ENCODE assay signal across 8 mouse cellular contexts in genomic region chr1:87264134-87265006, GRCm38 (mm10). TPM values are rescaled to one million over a fixed set of nuclear protein-coding genes. Genes with fewer than 3 reads are reported as not detected.
DNase-seq lines count a peak whose midpoint lies in the region; ATAC-seq and TF ChIP-seq lines count a peak whose summit lies in the region.

Gene Efhd1, plus strand, starts transcription at chr1:87264363.

- H3K27ac ChIP-seq in CH12.LX (ENCODE audit: insufficient read depth, low read depth): no peak within 1 kb of the TSS
- H3K27ac ChIP-seq in heart, embryonic 14.5 days (replicated peaks in 1 of 2; ENCODE audit: control insufficient read depth in 1 of 2, insufficient read depth in 1 of 2, low read depth in 2 of 2, low read length in 2 of 2): no peak within 1 kb of the TSS
- H3K27ac ChIP-seq in kidney, embryonic 16.5 days (ENCODE audit: low read length): no peak within 1 kb of the TSS
- no peak within 1 kb of the TSS for H3K27ac ChIP-seq in lung, embryonic 16.5 days (ENCODE audit: low read length)
- no peak within 1 kb of the TSS for H3K27ac ChIP-seq in stomach, embryonic 15.5 days

- no peak for TF ChIP-seq POLR2A in CH12.LX (IDR thresholded peaks at IDR 0.05; ENCODE audit: low read depth, low read length)

- peaks cover 8% of the 10 kb centered on the region for H3K27me3 ChIP-seq in CH12.LX (replicated peaks)
- peaks cover 61% of the 10 kb centered on the region for H3K27me3 ChIP-seq in heart, embryonic 14.5 days (ENCODE audit: control insufficient read depth, insufficient read depth, low read length)
- H3K27me3 ChIP-seq in kidney, embryonic 16.5 days (ENCODE audit: insufficient read depth, low read length): peaks cover 65% of the 10 kb centered on the region
- H3K27me3 ChIP-seq in lung, embryonic 16.5 days (ENCODE audit: control insufficient read depth, insufficient read depth, low read depth, low read length): peaks cover 68% of the 10 kb centered on the region
- peaks cover 64% of the 10 kb centered on the region for H3K27me3 ChIP-seq in stomach, embryonic 15.5 days (replicated peaks)

- H3K4me1 ChIP-seq in CH12.LX (ENCODE audit: control insufficient read depth in 1 of 2, insufficient read depth in 2 of 2): peaks cover 3 to 17% of the 10 kb centered on the region in 2 experiments
- H3K4me1 ChIP-seq in heart, embryonic 14.5 days (ENCODE audit: control insufficient read depth in 2 of 2, insufficient read depth in 2 of 2, low read length in 2 of 2): peaks cover 11 to 21% of the 10 kb centered on the region in 2 experiments
- peaks cover 27% of the 10 kb centered on the region; the same call in 1 of the 2 replicates for H3K4me1 ChIP-seq in kidney, embryonic 16.5 days (ENCODE audit: insufficient read depth, low read length)
- peaks cover 9% of the 10 kb centered on the region for H3K4me1 ChIP-seq in lung, embryonic 16.5 days (replicated peaks; ENCODE audit: control insufficient read depth, insufficient read depth, low read length)
- H3K4me1 ChIP-seq in stomach, embryonic 15.5 days: peaks cover 12% of the 10 kb centered on the region

- dilution Hi-C loops in CH12.LX (cut with MboI; ENCODE audit: extremely low pct_ligation_motif_present, extremely low pct_unique_long_range_greater_than_20kb, low sequenced_read_pairs): no loop called here

- in situ Hi-C loops in CH12.LX (cut with MboI; ENCODE audit: low pct_ligation_motif_present, low pct_unique_long_range_greater_than_20kb, low sequenced_read_pairs): no loop called here

- TF ChIP-seq RAD21 in CH12.LX (IDR thresholded peaks at IDR 0.05; ENCODE audit: low read depth, low read length): no peak

- no peaks in the 10 kb centered on the region for H3K79me2 ChIP-seq in CH12.LX (replicated peaks; ENCODE audit: control insufficient read depth, extremely low read depth, insufficient read depth, poor library complexity, severe bottlenecking)

- peak; percentile 52 to 60 for DNase-seq in cerebellum, postnatal 14 days
- DNase-seq in cerebellum, adult 8-10 months: no peak
- no peak for DNase-seq in CH12.LX (ENCODE audit: extremely low read depth)
- peak; percentile 64 for DNase-seq in embryo, embryonic 11 days

- no peak; the same call in 1 of the 2 replicates for ATAC-seq in heart, embryonic 14.5 days (ENCODE audit: insufficient number of reproducible peaks, insufficient read depth, low FRiP score, low read depth)
- ATAC-seq in kidney, embryonic 16.5 days (ENCODE audit: low FRiP score, low TSS enrichment): peak; percentile 64
- peak; percentile 70; the same call in 1 of the 2 replicates for ATAC-seq in lung, embryonic 16.5 days (ENCODE audit: low read depth)
- ATAC-seq in stomach, embryonic 15.5 days (ENCODE audit: insufficient read depth, low FRiP score, low read depth): no peak; the same call in 1 of the 2 replicates

- WGBS in heart, embryonic 14.5 days: under 1% methylated on average over 70 of the region's 70 CpGs
- under 1% methylated on average over 70 of the region's 70 CpGs for WGBS in kidney, embryonic 16.5 days
- WGBS in lung, embryonic 16.5 days: under 1% methylated on average over 70 of the region's 70 CpGs
- under 1% methylated on average over 70 of the region's 70 CpGs for WGBS in stomach, embryonic 15.5 days

- peak within 1 kb of the TSS in 1 of 3 experiments; percentile 58 for H3K4me3 ChIP-seq in CH12.LX (replicated peaks in 1 of 3; ENCODE audit: low read depth in 2 of 3, low read length in 2 of 3, poor library complexity in 1 of 3)
- H3K4me3 ChIP-seq in heart, embryonic 14.5 days (ENCODE audit: control insufficient read depth in 1 of 2, insufficient read depth in 1 of 2, low read depth in 1 of 2, low read length in 2 of 2): peak within 1 kb of the TSS; percentile 40 to 55
- H3K4me3 ChIP-seq in kidney, embryonic 16.5 days (ENCODE audit: low read length): peak within 1 kb of the TSS; percentile 58
- H3K4me3 ChIP-seq in lung, embryonic 16.5 days (ENCODE audit: low read length): peak within 1 kb of the TSS; percentile 47
- peak within 1 kb of the TSS; percentile 45 for H3K4me3 ChIP-seq in stomach, embryonic 15.5 days (replicated peaks)

- no peak for TF ChIP-seq CTCF in CH12.LX (conservative IDR thresholded peaks at IDR 0.05 in 1 of 2, IDR thresholded peaks at IDR 0.05 in 1 of 2; ENCODE audit: low read depth in 2 of 2, low read length in 2 of 2)

- H3K9me3 ChIP-seq in CH12.LX (replicated peaks; ENCODE audit: low read length): peaks cover 2% of the 10 kb centered on the region
- H3K9me3 ChIP-seq in heart, embryonic 14.5 days (ENCODE audit: control insufficient read depth, low read length): no peaks in the 10 kb centered on the region
- H3K9me3 ChIP-seq in kidney, embryonic 16.5 days (ENCODE audit: low read length): 0 out of 2 replicates have a peak, but pooled peaks cover 3% of the 10 kb centered on the region
- no peaks in the 10 kb centered on the region for H3K9me3 ChIP-seq in lung, embryonic 16.5 days (ENCODE audit: control insufficient read depth, low read length)
- H3K9me3 ChIP-seq in stomach, embryonic 15.5 days: no peaks in the 10 kb centered on the region

- H3K4me2 ChIP-seq in CH12.LX (ENCODE audit: insufficient read depth, low read depth, poor library complexity, severe bottlenecking): peak within 1 kb of the TSS; percentile 74
- peak within 1 kb of the TSS; percentile 95 for H3K4me2 ChIP-seq in heart, embryonic 14.5 days (ENCODE audit: low read length)
- peak within 1 kb of the TSS; percentile 93 for H3K4me2 ChIP-seq in kidney, embryonic 16.5 days (replicated peaks; ENCODE audit: low read depth, low read length)
- peak within 1 kb of the TSS; percentile 86 for H3K4me2 ChIP-seq in lung, embryonic 16.5 days (ENCODE audit: low read depth, low read length)
- H3K4me2 ChIP-seq in stomach, embryonic 15.5 days: peak within 1 kb of the TSS; percentile 95

- no peaks in the 10 kb centered on the region for H3K36me3 ChIP-seq in CH12.LX (replicated peaks in 1 of 2; ENCODE audit: control insufficient read depth in 1 of 2, insufficient read depth in 1 of 2, low read length in 1 of 2)
- no peaks in the 10 kb centered on the region for H3K36me3 ChIP-seq in heart, embryonic 14.5 days (ENCODE audit: control insufficient read depth, insufficient read depth, low read length)
- H3K36me3 ChIP-seq in kidney, embryonic 16.5 days (ENCODE audit: insufficient read depth, low read length): no peaks in the 10 kb centered on the region
- no peaks in the 10 kb centered on the region for H3K36me3 ChIP-seq in lung, embryonic 16.5 days (ENCODE audit: control insufficient read depth, insufficient read depth, low read length)
- H3K36me3 ChIP-seq in stomach, embryonic 15.5 days: no peaks in the 10 kb centered on the region

- TF ChIP-seq EP300 in CH12.LX (IDR thresholded peaks at IDR 0.05; ENCODE audit: low read length): no peak

- no peak within 1 kb of the TSS for H3K9ac ChIP-seq in CH12.LX (ENCODE audit: insufficient read depth, low read depth)
- peak within 1 kb of the TSS; percentile 60 for H3K9ac ChIP-seq in heart, embryonic 14.5 days (ENCODE audit: low read length)
- peak within 1 kb of the TSS; percentile 46 for H3K9ac ChIP-seq in kidney, embryonic 16.5 days (replicated peaks; ENCODE audit: low read length)
- peak within 1 kb of the TSS; percentile 42 for H3K9ac ChIP-seq in lung, embryonic 16.5 days (ENCODE audit: low read length)
- no peak within 1 kb of the TSS for H3K9ac ChIP-seq in stomach, embryonic 15.5 days

TF ChIP-seq in CH12.LX, 34 proteins besides CTCF, POLR2A, EP300 and RAD21:
- no peak for TF ChIP-seq PAX5 (IDR thresholded peaks at IDR 0.05; ENCODE audit: low read length)
- TF ChIP-seq MAZ (IDR thresholded peaks at IDR 0.05; ENCODE audit: low read depth, low read length): 0 out of 2 replicates have a peak, but pooled peaks have one; percentile 1

RNA-seq across cellular contexts. Expression of gene Efhd1, which starts in this region (rescaled TPM):
- total RNA-seq in CH12.LX (2012; rRNA removed) (0.25 and 1.2 TPM in 2 replicates), CH12.LX (2014; rRNA removed) (0.12 and 0.22 TPM in 2 replicates)
- 0.13 TPM in 1 of 2 replicates, not detected in the other for polyA plus RNA-seq in CH12.LX (2012; ENCODE audit: insufficient read length, low read depth)
- polyA plus RNA-seq in heart, embryonic 14.5 days (2014; fragmentation: Nextera tagmentation; extraction: Ambion mirVana): 0.11 TPM in 1 of 2 replicates, not detected in the other
- 7.3 and 8.5 TPM in 2 replicates for polyA plus RNA-seq in kidney, embryonic 16.5 days (2015; fragmentation: Nextera tagmentation; extraction: Ambion mirVana)
- 0.31 and 0.65 TPM in 2 replicates for polyA plus RNA-seq in lung, embryonic 16.5 days (2015; fragmentation: Nextera tagmentation; extraction: Ambion mirVana)
- 0.18 and 0.48 TPM in 2 replicates for polyA plus RNA-seq in stomach, embryonic 15.5 days (2015; fragmentation: Nextera tagmentation; extraction: Ambion mirVana)

Comparison
In these comparisons a context has a peak if more than half of its experiments do, and no peak if none do; other contexts are left out.
1. DNase-seq: peak in cerebellum, postnatal 14 days (2 of 2) and embryo, embryonic 11 days (single experiment); none in cerebellum, adult 8-10 months (single experiment) and CH12.LX (single experiment).
2. Peak in ATAC-seq, H3K4me3 ChIP-seq, H3K9ac ChIP-seq and H3K4me2 ChIP-seq in lung, embryonic 16.5 days; RNA of the gene not detected or under 1 TPM.
3. H3K9ac ChIP-seq: peak in heart, embryonic 14.5 days (single experiment) and kidney, embryonic 16.5 days (single experiment); none in CH12.LX (single experiment) and stomach, embryonic 15.5 days (single experiment).
4. Peak in every context shown above with its lines, with median percentiles within 50 percentile points of each other: H3K4me2 ChIP-seq.